Mouse (Mus musculus): ENCODE data around the gene Rtn2. TPM values are rescaled to one million over a fixed set of nuclear protein-coding genes. Genes with fewer than 3 reads are reported as not detected.

Rtn2 gene
- polyA plus RNA-seq, 1 experiment: 0.29 TPM

GRCm38 (mm10) chr7:19284763-19285162, 2.3 kb downstream of the Rtn2 start:
- Histone ChIP-seq H3K4me1 (ENCODE audit: control insufficient read depth) (peaks cover 26% of the 10 kb centered on the region), H3K27me3 (ENCODE audit: control insufficient read depth) (peaks cover 61% of the 10 kb centered on the region), H3K9me3 (ENCODE audit: control insufficient read depth, low read length) (peaks cover under 1% of the 10 kb centered on the region; the same call in 1 of the 2 replicates), H3K4me3 (replicated peaks) (no peak overlapping the region), H3K36me3 (ENCODE audit: control insufficient read depth) (no peaks in the 10 kb centered on the region)
- no peak for TF ChIP-seq GATA1 (IDR thresholded peaks at IDR 0.05; ENCODE audit: low read length)
- no peak for TF ChIP-seq TAL1 (IDR thresholded peaks at IDR 0.05; ENCODE audit: low read length)

- H3K4me1 ChIP-seq (ENCODE audit: control insufficient read depth): peaks cover 40% of the 10 kb centered on the region
- TF ChIP-seq GATA1 (IDR thresholded peaks at IDR 0.05; ENCODE audit: low read length) (no peak), TAL1 (IDR thresholded peaks at IDR 0.05; ENCODE audit: low read length) (no peak)
- peak overlapping the region; percentile 61 for H3K4me3 ChIP-seq (replicated peaks)
- no peaks in the 10 kb centered on the region for H3K9me3 ChIP-seq (ENCODE audit: control insufficient read depth, low read length)
- peaks cover 9% of the 10 kb centered on the region for H3K27me3 ChIP-seq (ENCODE audit: control insufficient read depth)
- no peaks in the 10 kb centered on the region for H3K36me3 ChIP-seq (ENCODE audit: control insufficient read depth)
These were observed 8.7 kb downstream of the Rtn2 start for GRCm38 (mm10) chr7:19290969-19291596.

GRCm38 (mm10) chr7:19295503-19296185, 13.2 kb downstream of the Rtn2 start:
- Histone ChIP-seq H3K36me3 (ENCODE audit: control insufficient read depth) (no peaks in the 10 kb centered on the region), H3K9me3 (ENCODE audit: control insufficient read depth, low read length) (peaks cover 2% of the 10 kb centered on the region; the same call in 1 of the 2 replicates), H3K4me3 (replicated peaks) (peak overlapping the region; percentile 61), H3K27me3 (ENCODE audit: control insufficient read depth) (peaks cover 5% of the 10 kb centered on the region; the same call in 1 of the 2 replicates), H3K4me1 (ENCODE audit: control insufficient read depth) (peaks cover 41% of the 10 kb centered on the region)
- no peak for TF ChIP-seq TAL1 (IDR thresholded peaks at IDR 0.05; ENCODE audit: low read length)
- no peak for TF ChIP-seq GATA1 (IDR thresholded peaks at IDR 0.05; ENCODE audit: low read length)

- no peak overlapping the region for H3K4me3 ChIP-seq (replicated peaks)
- H3K4me1 ChIP-seq (ENCODE audit: control insufficient read depth): peaks cover 36% of the 10 kb centered on the region
- no peaks in the 10 kb centered on the region for H3K36me3 ChIP-seq (ENCODE audit: control insufficient read depth)
- peaks cover 2% of the 10 kb centered on the region; the same call in 1 of the 2 replicates for H3K9me3 ChIP-seq (ENCODE audit: control insufficient read depth, low read length)
- peaks cover 15% of the 10 kb centered on the region for H3K27me3 ChIP-seq (ENCODE audit: control insufficient read depth)
- TF ChIP-seq TAL1 (IDR thresholded peaks at IDR 0.05; ENCODE audit: low read length) (no peak), GATA1 (IDR thresholded peaks at IDR 0.05; ENCODE audit: low read length) (no peak)
These were observed 14.6 kb downstream of the Rtn2 start for GRCm38 (mm10) chr7:19297034-19297433.

GRCm38 (mm10) chr7:19297794-19298193, 15.4 kb downstream of the Rtn2 start:
- Histone ChIP-seq H3K4me1 (ENCODE audit: control insufficient read depth) (peaks cover 30% of the 10 kb centered on the region), H3K9me3 (ENCODE audit: control insufficient read depth, low read length) (peaks cover 2% of the 10 kb centered on the region; the same call in 1 of the 2 replicates), H3K27me3 (ENCODE audit: control insufficient read depth) (peaks cover 22% of the 10 kb centered on the region), H3K4me3 (replicated peaks) (no peak overlapping the region), H3K36me3 (ENCODE audit: control insufficient read depth) (no peaks in the 10 kb centered on the region)
- TF ChIP-seq TAL1 (IDR thresholded peaks at IDR 0.05; ENCODE audit: low read length): no peak

GRCm38 (mm10) chr7:19299194-19299593, 16.8 kb downstream of the Rtn2 start:
- TF ChIP-seq TAL1 (IDR thresholded peaks at IDR 0.05; ENCODE audit: low read length) (no peak), GATA1 (IDR thresholded peaks at IDR 0.05; ENCODE audit: low read length) (no peak)
- H3K4me3 ChIP-seq (replicated peaks): no peak overlapping the region
- no peaks in the 10 kb centered on the region for H3K36me3 ChIP-seq (ENCODE audit: control insufficient read depth)
- peaks cover 28% of the 10 kb centered on the region for H3K4me1 ChIP-seq (ENCODE audit: control insufficient read depth)
- H3K27me3 ChIP-seq (ENCODE audit: control insufficient read depth): peaks cover 36% of the 10 kb centered on the region
- peaks cover 2% of the 10 kb centered on the region; the same call in 1 of the 2 replicates for H3K9me3 ChIP-seq (ENCODE audit: control insufficient read depth, low read length)

GRCm38 (mm10) chr7:19300501-19301421, 18.3 kb downstream of the Rtn2 start:
- Histone ChIP-seq H3K36me3 (ENCODE audit: control insufficient read depth) (no peaks in the 10 kb centered on the region), H3K27me3 (ENCODE audit: control insufficient read depth) (peaks cover 52% of the 10 kb centered on the region), H3K4me3 (replicated peaks) (peak overlapping the region; percentile 67), H3K9me3 (ENCODE audit: control insufficient read depth, low read length) (peaks cover 6% of the 10 kb centered on the region; the same call in 1 of the 2 replicates), H3K4me1 (ENCODE audit: control insufficient read depth) (peaks cover 24% of the 10 kb centered on the region)
- TF ChIP-seq GATA1 (IDR thresholded peaks at IDR 0.05; ENCODE audit: low read length) (no peak), TAL1 (IDR thresholded peaks at IDR 0.05; ENCODE audit: low read length) (no peak)

- Histone ChIP-seq H3K27me3 (ENCODE audit: control insufficient read depth) (peaks cover 61% of the 10 kb centered on the region), H3K9me3 (ENCODE audit: control insufficient read depth, low read length) (peaks cover 6% of the 10 kb centered on the region; the same call in 1 of the 2 replicates), H3K4me3 (replicated peaks) (no peak overlapping the region), H3K36me3 (ENCODE audit: control insufficient read depth) (no peaks in the 10 kb centered on the region), H3K4me1 (ENCODE audit: control insufficient read depth) (peaks cover 23% of the 10 kb centered on the region)
- TF ChIP-seq TAL1 (IDR thresholded peaks at IDR 0.05; ENCODE audit: low read length) (no peak), GATA1 (IDR thresholded peaks at IDR 0.05; ENCODE audit: low read length) (no peak)
These were observed 19.2 kb downstream of the Rtn2 start for GRCm38 (mm10) chr7:19301461-19302263.

Measured in erythroblast, embryonic 14.5 days (primary cell).